Comparison of ENCODE assay signal across 13 mouse cellular contexts in genomic region chr14:75068430-75069112, GRCm38 (mm10). TPM values are rescaled to one million over a fixed set of nuclear protein-coding genes. Genes with fewer than 3 reads are reported as not detected.
DNase-seq lines count a peak whose midpoint lies in the region; ATAC-seq lines count a peak whose summit lies in the region.
"Had no signal": no experiment of that assay in that cellular context is flagged by ENCODE, and none has a peak within 500 bp of the region (broad histone marks: within the 10 kb centered on the region; RNA-seq: fewer than 3 reads in every experiment).

No protein-coding gene starts in this region.

- no peak overlapping the region for H3K4me3 ChIP-seq in kidney, embryonic 14.5 days (ENCODE audit: low read length)
- peak overlapping the region; percentile 88 for H3K4me3 ChIP-seq in megakaryocyte, embryonic 14.5 days (replicated peaks)
- H3K4me3 ChIP-seq: forebrain, embryonic 15.5 days; hindbrain, embryonic 10.5 days; limb, embryonic 13.5 days; neural tube, embryonic 13.5 days had no signal

- 79% methylated on average over 17 of the region's 19 CpGs for WGBS in kidney, embryonic 14.5 days

- H3K27me3 ChIP-seq in kidney, embryonic 14.5 days (ENCODE audit: control insufficient read depth, insufficient read depth, low read length), result no peaks in the 10 kb centered on the region
- peaks cover 49% of the 10 kb centered on the region for H3K27me3 ChIP-seq in megakaryocyte, embryonic 14.5 days (replicated peaks)
- H3K27me3 ChIP-seq: forebrain, embryonic 15.5 days; limb, embryonic 13.5 days; neural tube, embryonic 13.5 days had no signal

- no peak overlapping the region for H3K9ac ChIP-seq in kidney, embryonic 14.5 days (ENCODE audit: low read depth, low read length)
- H3K9ac ChIP-seq: forebrain, embryonic 15.5 days; limb, embryonic 13.5 days; neural tube, embryonic 13.5 days had no signal

- H3K4me2 ChIP-seq in kidney, embryonic 14.5 days (replicated peaks; ENCODE audit: low read depth, low read length), result no peak overlapping the region
- H3K4me2 ChIP-seq: forebrain, embryonic 15.5 days; limb, embryonic 13.5 days; neural tube, embryonic 13.5 days had no signal

- no peak for DNase-seq in kidney, adult 9 months
- peak; percentile 88 for DNase-seq in induced T-regulatory cell, adult 2 months (ENCODE audit: low read depth)
- DNase-seq in thymus, postnatal 10 days (ENCODE audit: low spot score in 2 of 2), result peak; percentile 47 to 52
- no peak for DNase-seq in adrenal gland, adult (ENCODE audit: inconsistent age in 2 of 2, low spot score in 1 of 2)
- no peak for DNase-seq in cerebellum, adult 11-12 months
- no peak for DNase-seq in gastrocnemius, adult 8-10 months (ENCODE audit: low spot score in 2 of 2)
- DNase-seq: kidney, postnatal 4 days had no signal

- ATAC-seq in kidney, embryonic 14.5 days (ENCODE audit: low FRiP score, low TSS enrichment), result peak; percentile 55; the same call in 1 of the 2 replicates
- ATAC-seq: forebrain, embryonic 15.5 days had no signal

- no peaks in the 10 kb centered on the region for H3K4me1 ChIP-seq in kidney, embryonic 14.5 days (ENCODE audit: control insufficient read depth, insufficient read depth, low read length)
- peaks cover 20% of the 10 kb centered on the region for H3K4me1 ChIP-seq in megakaryocyte, embryonic 14.5 days
- H3K4me1 ChIP-seq: forebrain, embryonic 15.5 days; hindbrain, embryonic 10.5 days; limb, embryonic 13.5 days; neural tube, embryonic 13.5 days had no signal

- H3K27ac ChIP-seq in kidney, embryonic 14.5 days (ENCODE audit: low read depth, low read length), result no peak overlapping the region
- H3K27ac ChIP-seq: forebrain, embryonic 15.5 days; hindbrain, embryonic 10.5 days; limb, embryonic 13.5 days; neural tube, embryonic 13.5 days had no signal

- no peaks in the 10 kb centered on the region for H3K36me3 ChIP-seq in kidney, embryonic 14.5 days (ENCODE audit: control insufficient read depth, insufficient read depth, low read length)
- no peaks in the 10 kb centered on the region for H3K36me3 ChIP-seq in megakaryocyte, embryonic 14.5 days (replicated peaks; ENCODE audit: low read length)
- H3K36me3 ChIP-seq: forebrain, embryonic 15.5 days; hindbrain, embryonic 10.5 days; limb, embryonic 13.5 days; neural tube, embryonic 13.5 days had no signal

- no peaks in the 10 kb centered on the region for H3K9me3 ChIP-seq in kidney, embryonic 14.5 days (ENCODE audit: control insufficient read depth, low read length)
- H3K9me3 ChIP-seq in megakaryocyte, embryonic 14.5 days, result no peaks in the 10 kb centered on the region
- H3K9me3 ChIP-seq: forebrain, embryonic 15.5 days; hindbrain, embryonic 10.5 days; limb, embryonic 13.5 days; neural tube, embryonic 13.5 days had no signal

RNA-seq across cellular contexts. Expression of gene Rubcnl, which starts 52.7 kb away (rescaled TPM):
- polyA plus RNA-seq in kidney, embryonic 14.5 days (2014; fragmentation: Nextera tagmentation; extraction: Ambion mirVana), result 0.34 and 0.71 TPM in 2 replicates
- 0.11 TPM in 1 of 2 replicates, not detected in the other for polyA plus RNA-seq in megakaryocyte, embryonic 14.5 days (2012; ENCODE audit: insufficient read depth, low replicate concordance)
- total RNA-seq in gastrocnemius, adult 8-10 months (2022), result under 1 TPM in 2 of 4 experiments, not detected in 2; 0.11 to 0.13 TPM

Comparison
In these comparisons a context has a peak if more than half of its experiments do, and no peak if none do; other contexts are left out.
1. DNase-seq: peak in induced T-regulatory cell, adult 2 months (single experiment) and thymus, postnatal 10 days (2 of 2); none in kidney, adult 9 months (single experiment), adrenal gland, adult (0 of 2), cerebellum, adult 11-12 months (single experiment) and gastrocnemius, adult 8-10 months (0 of 2).